Mouse (Mus musculus): ENCODE results near the gene Snx7. TPM values are rescaled to one million over a fixed set of nuclear protein-coding genes. Genes with fewer than 3 reads are reported as not detected.

Gene Snx7
- 0.14 TPM for polyA plus RNA-seq (2017; shearing (Covaris generic))

GRCm38 (mm10) chr3:117868637-117869323, at the start of gene Snx7:
TSS of gene Snx7 (minus strand) at chr3:117868936.

Measured in CD4-positive, CD25-positive, alpha-beta regulatory T cell (primary cell).